Mouse (Mus musculus): Measurements from ENCODE around the gene Ttc22. TPM values are rescaled to one million over a fixed set of nuclear protein-coding genes. Genes with fewer than 3 reads are reported as not detected.

The Ttc22 gene
- total RNA-seq (2021): not detected

GRCm38 (mm10) chr4:106622030-106622493 lies at the start of gene Ttc22:
Gene Ttc22 (plus strand): TSS chr4:106622432.
- DNase-seq: no peak
- intact Hi-C loops (cut with DNase I): no loop called here

DNA sequence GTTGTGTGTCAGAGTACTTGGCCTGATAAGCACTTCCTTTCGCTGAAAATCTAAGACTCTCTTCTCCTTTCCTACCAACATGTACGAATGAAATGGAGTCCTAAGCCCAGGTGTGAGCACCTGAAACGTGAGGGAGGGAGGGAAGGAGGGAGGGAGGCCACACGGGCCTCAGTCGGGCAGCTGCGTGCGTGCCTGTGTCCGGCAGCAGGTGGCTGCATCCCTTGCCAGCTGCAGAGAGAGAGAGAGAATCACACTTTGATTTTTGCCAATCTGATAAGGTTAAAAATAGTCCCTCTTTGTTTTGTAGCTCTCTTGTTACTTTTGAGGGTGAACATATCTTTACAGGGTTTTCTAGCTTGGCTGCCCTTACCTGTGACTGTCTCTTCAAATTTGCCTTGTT lies 47.2 kb upstream of the Ttc22 start:
- no peak for DNase-seq
- intact Hi-C loops (cut with DNase I): no loop called here

DNA sequence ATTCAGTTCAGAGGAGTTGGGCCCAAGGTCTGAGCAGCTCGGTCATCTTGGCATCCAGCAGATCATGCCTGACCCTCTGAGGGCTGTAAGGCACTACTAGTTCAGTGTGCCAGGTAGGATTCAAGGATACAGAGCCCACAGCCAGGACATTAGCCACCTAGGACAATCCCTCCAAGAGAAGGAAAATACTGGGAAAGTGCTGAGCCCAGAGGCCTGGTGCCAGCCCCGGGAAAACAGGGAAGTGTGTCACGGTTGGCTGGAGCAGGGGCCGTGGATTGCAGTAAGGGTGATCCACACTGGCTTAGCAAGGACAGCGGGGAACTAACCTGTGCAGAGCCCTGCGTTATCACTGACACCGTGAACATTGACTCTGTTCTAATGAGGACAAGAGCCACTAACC lies 44.7 kb upstream of the Ttc22 start:
- DNase-seq: no peak
- intact Hi-C loops (cut with DNase I): no loop called here

GRCm38 (mm10) chr4:106581176-106581864 lies 40.9 kb upstream of the Ttc22 start:
- intact Hi-C loops (cut with DNase I): no loop called here
- DNase-seq: peak in 1 of 2 experiments; percentile 8

DNA sequence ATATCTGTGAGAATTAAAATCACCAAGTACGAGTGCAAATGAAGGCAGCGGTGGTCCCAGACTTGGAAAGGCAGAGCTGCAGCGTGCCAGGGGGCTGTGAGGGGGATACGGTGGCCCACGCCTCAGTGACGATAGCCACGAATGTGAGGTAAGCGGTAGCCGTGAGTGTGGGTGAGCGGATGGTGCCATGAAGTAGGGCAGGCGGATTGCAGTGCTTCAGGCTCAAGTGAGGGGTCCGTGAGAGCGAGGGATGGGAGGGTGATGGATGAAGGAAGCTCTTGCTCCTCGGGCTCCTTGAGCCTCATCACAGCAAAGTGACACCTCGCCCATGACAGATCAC lies 40.4 kb upstream of the Ttc22 start:
- intact Hi-C loops (cut with DNase I): no loop called here
- DNase-seq: no peak

GRCm38 (mm10) chr4:106582428-106583153 lies 39.6 kb upstream of the Ttc22 start:
- intact Hi-C loops (cut with DNase I): no loop called here
- DNase-seq: no peak

DNA sequence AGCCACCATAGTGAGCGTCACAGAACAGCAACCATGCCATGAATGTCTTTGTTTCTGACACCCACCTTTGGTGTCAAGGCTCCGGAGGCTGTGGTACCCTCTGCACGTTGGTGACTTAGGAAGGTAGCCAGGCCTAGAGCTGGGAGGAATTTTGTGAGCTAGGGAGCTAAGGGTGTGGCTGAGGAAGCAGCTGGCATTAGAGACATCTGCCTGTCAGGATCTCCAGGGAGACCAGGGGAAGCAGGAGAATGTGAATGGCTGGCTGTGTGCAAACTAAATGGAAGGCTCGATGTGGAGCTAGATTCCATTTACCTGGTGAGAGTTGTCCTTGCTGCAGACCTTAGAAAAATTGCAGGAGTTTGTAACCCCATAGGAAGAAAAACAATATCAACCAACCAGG lies 37.6 kb upstream of the Ttc22 start:
- DNase-seq: no peak
- intact Hi-C loops (cut with DNase I): no loop called here

GRCm38 (mm10) chr4:106587075-106587474 lies 35.2 kb upstream of the Ttc22 start:
- no peak for DNase-seq
- intact Hi-C loops (cut with DNase I): no loop called here

DNA sequence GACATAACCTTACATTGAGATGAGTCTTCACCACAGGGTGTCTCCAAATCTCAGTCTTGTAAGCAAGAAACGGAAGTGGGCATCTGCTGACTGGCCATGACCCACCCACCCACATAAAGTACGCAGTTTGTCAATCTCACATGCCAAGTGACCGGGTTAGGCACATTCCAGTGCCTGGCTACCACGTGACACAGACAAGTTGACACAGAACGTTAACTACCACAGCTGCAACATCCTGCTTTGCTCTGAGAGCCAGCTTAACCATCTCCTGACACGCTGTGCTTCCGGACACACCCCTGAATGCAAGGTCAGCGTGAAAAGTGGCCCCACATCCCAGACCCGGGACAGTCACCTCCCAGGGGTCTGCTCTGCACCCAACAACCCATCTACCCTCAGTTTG lies 32.1 kb upstream of the Ttc22 start:
- no peak for DNase-seq
- intact Hi-C loops (cut with DNase I): no loop called here

- intact Hi-C loops (cut with DNase I): no loop called here
Observed at GRCm38 (mm10) chr4:106590871-106591270, 31.4 kb upstream of the Ttc22 start.

DNA sequence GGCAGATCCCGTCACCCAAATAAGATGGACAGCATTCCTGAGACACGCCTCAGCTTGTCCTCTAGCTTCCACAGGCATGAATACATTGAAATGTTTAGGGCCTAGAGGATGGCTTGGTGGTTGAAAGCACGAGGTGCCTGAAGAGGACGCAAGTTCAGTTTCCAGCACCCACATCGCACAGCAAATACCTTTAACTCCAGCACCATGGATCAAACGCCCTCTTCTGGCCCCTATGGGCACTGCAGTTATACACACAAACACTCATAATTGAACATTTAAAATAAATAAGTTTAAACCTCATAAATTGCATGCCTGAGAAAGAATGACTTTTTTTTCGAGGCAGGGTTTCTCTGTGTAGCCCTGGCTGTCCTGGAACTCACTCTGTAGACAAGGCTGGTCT lies 28.6 kb upstream of the Ttc22 start:
- intact Hi-C loops (cut with DNase I): no loop called here
- no peak for DNase-seq

More at GRCm38 (mm10) chr4:106590871-106591270, 31.4 kb upstream of the Ttc22 start:
- DNase-seq: no peak

DNA sequence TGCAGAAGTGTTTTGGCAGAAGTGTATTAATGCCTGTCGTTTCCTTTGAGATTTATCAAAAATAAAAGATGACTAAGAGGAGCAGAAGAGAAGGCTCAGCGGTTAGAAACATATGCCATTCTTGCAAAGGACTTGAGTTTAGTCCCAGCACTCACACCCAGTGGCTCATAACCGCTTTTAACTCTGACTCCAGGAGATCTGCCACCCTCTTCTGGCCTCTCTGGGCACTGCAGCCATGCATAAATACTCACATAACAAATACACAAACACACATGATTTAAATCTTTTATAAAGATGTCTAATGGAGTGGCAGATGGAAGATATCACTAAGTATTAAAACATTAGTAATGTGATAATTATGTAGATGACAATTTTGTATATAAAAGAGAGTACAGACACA lies 26.0 kb upstream of the Ttc22 start:
- intact Hi-C loops (cut with DNase I): no loop called here
- DNase-seq: no peak

DNA sequence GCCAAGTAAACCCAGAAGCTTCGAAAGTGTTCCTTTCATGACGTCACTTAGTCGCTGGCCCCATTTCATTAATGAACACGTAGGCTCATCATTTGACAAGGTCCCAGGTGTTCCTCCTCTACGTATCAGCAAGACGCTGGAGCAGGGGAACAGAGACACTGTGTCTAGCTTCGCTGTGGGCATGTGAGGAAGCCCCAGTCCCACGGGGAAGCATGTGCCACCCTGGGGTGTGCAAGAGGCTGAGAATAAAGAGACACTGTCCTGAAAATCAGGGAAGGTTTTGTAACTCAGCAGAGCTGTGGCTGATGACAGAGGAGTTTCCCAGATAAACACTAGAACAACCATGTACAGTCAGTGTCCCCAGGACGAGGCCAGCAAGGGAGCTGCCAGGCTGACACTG lies 25.2 kb upstream of the Ttc22 start:
- DNase-seq: no peak
- intact Hi-C loops (cut with DNase I): no loop called here

DNA sequence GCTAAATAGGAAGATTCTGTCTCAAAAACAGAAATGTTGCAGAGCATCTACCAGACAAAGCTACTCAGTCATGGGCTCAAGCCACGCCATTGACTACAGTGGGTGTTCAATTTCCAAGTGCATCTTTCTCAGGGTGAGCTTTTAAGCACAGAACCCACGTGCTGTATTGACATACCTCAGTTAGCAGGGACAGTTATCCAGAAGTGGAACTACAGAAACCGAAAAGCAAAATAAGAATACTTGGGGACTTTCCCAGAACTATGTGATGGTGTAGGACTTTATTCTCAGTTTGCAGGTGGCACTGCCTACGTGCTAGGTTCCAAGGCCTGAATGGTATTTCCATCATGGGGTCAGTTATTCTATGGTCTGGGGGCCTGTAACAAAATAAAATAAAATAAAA lies 24.5 kb upstream of the Ttc22 start:
- intact Hi-C loops (cut with DNase I): no loop called here
- DNase-seq: no peak

GRCm38 (mm10) chr4:106599415-106599814 lies 22.8 kb upstream of the Ttc22 start:
- intact Hi-C loops (cut with DNase I): no loop called here

DNA sequence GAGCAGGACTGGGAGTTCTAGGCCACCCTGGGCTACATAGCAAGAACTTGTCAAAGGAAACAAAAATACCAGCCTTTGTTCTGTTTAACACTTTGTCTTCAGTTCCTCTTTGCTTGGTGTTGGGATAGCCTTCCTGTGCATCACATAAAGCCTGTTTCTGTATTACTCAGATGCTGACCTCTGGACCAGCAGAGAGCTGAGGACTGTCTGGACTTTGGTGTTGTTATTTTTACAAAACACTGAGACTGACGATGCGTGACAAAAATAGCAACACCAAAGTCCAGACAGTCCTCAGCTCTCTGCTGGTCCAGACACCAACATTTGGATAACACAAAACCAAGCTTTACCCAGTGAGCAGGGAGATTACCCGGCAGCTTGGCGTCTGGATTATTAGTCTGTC lies 21.5 kb upstream of the Ttc22 start:
- intact Hi-C loops (cut with DNase I): no loop called here
- DNase-seq: no peak

More at GRCm38 (mm10) chr4:106599415-106599814, 22.8 kb upstream of the Ttc22 start:
- no peak for DNase-seq

DNA sequence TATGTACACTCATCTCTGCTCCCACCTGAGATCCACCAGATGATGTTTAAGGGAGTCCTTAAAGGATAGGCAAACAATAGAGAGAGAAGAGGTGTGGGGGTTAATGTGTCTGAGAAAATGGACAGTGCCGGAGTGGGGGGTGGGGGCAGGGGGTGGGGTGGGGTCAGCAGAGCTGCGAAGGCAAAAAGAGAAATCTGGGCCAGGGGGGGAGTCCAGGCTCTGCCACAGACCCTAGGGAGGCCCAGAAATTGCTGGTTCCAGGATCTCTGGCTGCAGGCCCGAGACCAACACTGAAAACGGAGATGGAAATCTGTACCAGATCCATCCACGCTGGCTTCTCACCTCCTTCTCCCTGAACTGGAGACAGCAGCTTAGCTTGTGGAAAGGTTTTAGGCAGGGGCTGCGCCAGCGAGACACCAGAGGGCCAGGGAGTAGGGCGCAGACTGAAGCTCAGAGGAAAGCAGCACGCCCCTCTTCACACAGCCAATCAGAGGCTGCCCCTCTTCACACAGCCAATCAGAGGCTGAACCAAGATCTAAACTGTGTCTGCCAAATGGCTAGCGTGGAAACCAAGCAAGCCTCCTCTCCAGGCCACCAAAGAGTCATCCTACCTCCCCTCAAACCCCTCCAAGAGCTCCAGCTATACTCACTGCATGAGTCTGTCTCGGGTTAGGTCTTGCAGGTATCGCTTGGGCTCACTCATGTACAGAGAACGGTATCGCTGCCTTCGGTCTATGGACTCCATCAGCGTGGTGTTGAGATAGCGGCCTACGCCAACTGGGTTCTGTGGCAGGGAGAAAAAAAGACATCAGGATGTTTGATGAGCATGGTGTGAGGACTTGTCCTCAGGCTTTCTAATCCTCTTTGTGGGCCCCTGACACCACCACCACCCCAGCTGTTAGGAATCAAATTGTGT lies 15.3 kb upstream of the Ttc22 start:
- intact Hi-C loops (cut with DNase I): no loop called here
- no peak for DNase-seq

- intact Hi-C loops (cut with DNase I): no loop called here
- DNase-seq: no peak
Observed at GRCm38 (mm10) chr4:106607905-106608304, 14.3 kb upstream of the Ttc22 start.

DNA sequence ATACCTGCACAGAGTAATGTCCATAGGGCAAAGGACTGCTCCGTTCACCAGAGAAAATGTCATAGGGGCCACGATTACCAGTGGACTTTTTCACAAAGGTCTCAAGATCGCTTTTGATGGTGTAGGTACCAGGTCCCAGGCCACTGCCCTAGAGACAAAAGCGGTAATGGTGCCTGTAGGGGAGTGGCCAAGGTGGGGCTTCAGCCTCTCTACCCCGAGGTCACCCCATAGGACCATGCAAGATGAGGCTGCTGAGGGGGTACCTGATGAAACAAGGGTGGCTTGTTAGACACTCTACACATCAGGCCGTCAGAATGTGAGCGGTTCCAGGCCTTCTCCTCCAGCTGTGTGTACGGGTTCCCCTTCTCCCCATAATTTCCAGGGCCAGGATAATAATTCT lies 9.1 kb upstream of the Ttc22 start:
- DNase-seq: no peak
- intact Hi-C loops (cut with DNase I): loop anchor here (5.0 kb wide), 1 partner anchor 549 kb away; no protein-coding TSS in a partner anchor

GRCm38 (mm10) chr4:106613560-106613959 lies 8.7 kb upstream of the Ttc22 start:
- intact Hi-C loops (cut with DNase I): loop anchor here (5.0 kb wide), 1 partner anchor 549 kb away; no protein-coding TSS in a partner anchor
- no peak for DNase-seq

DNA sequence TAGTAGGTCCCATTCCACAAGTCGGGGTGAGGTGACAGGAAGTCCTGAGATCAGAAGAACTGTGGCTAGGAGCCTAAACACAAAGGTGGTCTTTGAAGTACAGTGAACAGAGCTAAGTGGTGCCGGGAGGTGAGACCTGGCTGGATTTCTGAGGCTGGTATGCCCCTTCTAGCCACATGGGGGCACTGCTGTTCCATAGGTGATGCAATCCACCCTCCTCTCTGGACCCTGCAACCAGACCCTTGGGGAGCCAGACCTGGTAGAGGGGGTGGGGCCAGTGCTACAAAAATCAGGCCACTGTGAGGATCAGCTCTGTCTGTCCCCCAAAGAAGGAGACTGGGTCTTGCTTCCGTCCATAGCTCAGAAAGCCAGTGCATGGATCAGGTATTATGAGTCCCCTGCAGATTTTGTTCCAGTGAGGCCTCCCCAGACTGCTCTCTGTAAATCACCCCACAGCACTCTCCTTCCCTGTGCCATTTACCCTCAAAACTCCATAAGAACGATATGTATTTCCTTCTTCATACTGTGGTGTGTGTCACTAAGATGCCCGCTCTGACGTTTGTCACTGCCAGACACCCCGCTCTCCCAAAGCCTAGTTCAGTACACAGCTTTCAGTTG lies 7.9 kb upstream of the Ttc22 start:
- DNase-seq: peak; percentile 47 to 61
- intact Hi-C loops (cut with DNase I): loop anchor here (1.0 to 5.0 kb wide), 2 partner anchors 94 to 548 kb away; no protein-coding TSS in a partner anchor

Data from heart, postnatal 36 days (tissue).